Mouse (Mus musculus): ENCODE results near the gene Nek10. TPM values are rescaled to one million over a fixed set of nuclear protein-coding genes. Genes with fewer than 3 reads are reported as not detected.
"Not testable (repeated sequence)": the region's sequence is repeated elsewhere in the genome, so short reads cannot be mapped to it uniquely, and the experiment has no call there.

Gene Nek10
- total and polyA plus RNA-seq, 3 experiments, result 0.06 to 0.14 TPM; not detected in 1

DNA sequence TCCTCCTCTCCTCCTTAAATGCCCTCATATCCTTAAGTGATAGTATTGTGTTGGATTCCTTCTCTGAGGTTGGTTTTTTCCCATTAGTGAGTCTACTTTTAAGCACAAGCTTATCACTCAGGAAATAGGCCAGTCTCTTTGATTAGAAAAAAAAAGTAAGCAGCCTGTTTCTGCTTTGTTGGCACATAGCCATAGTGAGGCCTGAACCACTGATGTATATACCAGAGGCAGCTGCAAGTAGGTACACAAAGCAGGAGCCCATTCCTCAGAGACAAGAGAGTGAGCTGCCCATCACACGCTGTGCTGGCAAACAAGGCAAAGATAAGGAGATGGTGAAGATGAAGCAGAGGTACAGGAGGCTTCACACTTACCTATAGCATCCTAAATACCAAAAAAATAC is 184.2 kb downstream of the Nek10 start:
- DNase-seq, result no peak

DNA sequence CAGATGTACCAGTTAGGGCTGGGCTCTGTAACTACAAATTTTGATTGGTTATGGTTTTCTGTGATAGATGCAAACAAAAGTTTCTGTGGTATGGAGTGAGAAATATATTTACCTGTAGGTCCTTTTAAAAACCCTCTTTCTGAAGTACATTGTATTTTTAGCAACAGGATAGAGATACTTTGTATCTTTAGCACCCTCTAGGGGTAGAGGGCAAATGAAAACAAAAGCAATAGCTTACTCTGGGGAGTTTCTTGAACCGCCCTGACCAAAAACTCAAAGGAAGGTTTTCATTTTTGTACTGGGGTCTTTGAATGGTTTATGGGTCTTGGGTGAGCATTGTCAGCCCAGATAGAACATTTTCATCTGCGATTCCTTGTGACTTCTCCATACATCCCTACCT is 188.4 kb downstream of the Nek10 start:
- DNase-seq, result no peak

DNA sequence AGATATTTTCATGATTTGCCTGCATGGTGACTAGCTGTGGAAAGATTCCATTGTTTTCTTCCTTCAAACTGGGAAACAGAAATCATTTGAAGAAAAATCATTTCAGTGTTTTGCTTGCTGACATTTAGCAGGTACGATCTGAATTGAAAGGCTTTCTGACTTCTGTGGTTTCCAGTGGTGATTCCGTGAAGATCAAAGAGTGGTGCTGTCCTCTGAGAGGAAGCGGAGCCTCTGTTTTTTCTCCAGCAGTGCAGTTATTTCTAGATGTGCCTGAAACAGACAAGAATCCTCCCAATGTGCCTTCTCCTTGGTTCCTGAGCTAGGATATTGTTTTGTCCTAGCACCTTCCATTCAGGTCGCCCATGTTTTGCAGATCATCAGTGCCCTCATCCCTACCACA is 208.2 kb downstream of the Nek10 start:
- DNase-seq, result no peak

DNA sequence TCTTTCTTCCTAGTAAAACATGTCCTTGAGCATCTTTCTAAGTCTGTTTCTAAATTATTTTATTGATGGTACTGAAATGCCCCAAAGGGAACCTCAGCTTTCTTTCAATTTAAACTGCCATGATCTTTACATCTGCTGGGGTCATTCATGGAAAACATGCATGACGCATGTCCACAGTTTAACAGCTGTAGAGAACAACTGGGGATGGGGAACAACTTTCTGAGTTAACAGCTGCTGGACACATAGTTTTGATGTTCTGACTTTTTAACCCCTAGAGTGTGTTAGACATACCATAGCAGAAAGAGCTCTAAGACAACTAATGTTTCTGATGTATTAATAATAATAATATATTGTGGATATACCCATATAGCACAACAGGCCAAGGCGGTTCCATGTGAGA is 211.6 kb downstream of the Nek10 start:
- DNase-seq, result no peak

DNA sequence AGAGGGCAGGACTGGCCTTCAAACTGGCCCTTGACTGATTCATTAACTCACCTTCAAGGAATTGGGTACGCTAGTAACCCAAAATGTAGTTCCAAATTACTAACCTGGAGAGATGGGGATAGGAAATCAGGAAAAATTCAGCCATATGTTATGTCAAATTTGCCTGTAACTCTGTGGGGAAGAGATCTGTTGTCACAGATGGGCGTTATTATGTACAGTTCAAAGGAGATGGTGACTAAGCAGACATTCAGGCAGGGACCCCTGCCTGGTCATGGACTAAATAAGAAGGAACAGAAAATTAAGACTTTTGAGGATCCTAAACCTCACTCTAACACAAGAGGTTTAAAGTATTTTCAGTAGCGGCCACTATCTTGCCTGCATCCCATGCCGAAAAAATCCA is 227.4 kb downstream of the Nek10 start:
- DNase-seq, result not testable (repeated sequence)

DNA sequence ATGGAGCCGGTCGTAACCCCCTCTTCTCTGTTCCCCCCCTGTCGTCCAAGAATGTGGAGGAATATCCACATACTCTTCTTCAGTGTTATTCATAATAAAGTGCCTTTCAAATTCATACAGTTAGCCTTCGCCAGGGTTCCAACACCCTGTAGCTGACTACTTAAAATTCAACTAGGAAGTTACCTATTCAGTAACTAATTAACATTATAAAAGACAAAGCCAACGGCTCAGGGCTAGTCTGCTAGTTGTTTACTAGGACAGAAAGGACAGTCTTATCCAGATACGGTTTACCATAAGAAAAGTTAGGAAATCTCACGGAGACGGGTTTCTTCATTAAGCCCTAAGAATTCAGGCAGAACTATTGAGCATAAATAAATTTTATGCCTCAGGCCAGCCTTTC is 231.4 kb downstream of the Nek10 start:
- not testable (repeated sequence) for DNase-seq

DNA sequence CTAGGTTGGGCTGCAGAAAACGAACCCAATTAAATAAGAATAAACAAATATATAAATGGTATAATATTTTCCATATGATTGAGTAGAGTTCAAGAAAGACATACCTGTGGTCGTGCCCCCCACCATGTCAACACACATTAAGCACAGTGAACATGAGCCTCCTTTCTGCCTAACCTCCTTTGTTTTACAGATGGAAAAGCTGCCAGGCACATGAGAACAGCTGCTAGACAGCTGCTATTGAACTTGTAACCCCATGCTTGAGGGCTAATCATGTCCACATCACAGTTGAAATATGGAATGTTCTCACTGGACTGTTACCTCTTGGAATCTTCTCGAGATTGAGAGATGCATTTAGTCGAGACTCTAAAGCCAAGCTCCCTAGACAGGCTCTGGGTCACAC is 245.0 kb downstream of the Nek10 start:
- DNase-seq, result no peak

DNA sequence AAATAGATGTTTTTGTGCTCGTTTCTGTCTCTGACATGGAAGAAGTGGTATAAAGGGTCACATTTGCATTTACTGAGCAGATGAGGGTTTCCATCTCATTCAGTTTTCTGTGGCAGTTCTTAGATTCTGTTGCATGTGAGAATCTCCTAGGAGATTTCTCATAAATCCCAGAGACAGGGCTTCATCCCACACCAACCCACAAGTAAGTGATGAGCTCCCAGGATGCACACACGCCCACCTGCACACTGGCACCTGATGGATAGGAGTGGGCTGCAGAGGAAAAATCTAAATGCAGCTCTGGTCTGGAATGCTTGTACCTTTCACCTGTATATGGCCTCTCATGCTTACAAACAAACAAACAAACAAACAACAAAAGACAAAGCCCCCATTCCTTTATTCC is 258.3 kb downstream of the Nek10 start:
- DNase-seq, result no peak

Other genes with a start within 250 kb of the Nek10 start
- gene Slc4a7, start 101.1 kb upstream of the Nek10 start, total RNA-seq (2021), result 10 to 100 TPM; 16.9 to 26.5 TPM
- 17.0 and 24.0 TPM in 2 replicates for gene Slc4a7, start 101.1 kb upstream of the Nek10 start, polyA plus RNA-seq (2012; rRNA removed)